Mouse (Mus musculus): ENCODE data around the gene Pidd1. TPM values are rescaled to one million over a fixed set of nuclear protein-coding genes. Genes with fewer than 3 reads are reported as not detected.
A peak's percentile ranks its signal among the peaks of the same experiment; 100 is the strongest.

The Pidd1 gene
- polyA plus RNA-seq, 1 experiment from 2014 or later, result 2.8 TPM

GRCm38 (mm10) chr7:141429840-141430584 is 13.8 kb downstream of the Pidd1 start:
- Histone ChIP-seq H3K4me3 (ENCODE audit: low read length) (no peak overlapping the region; the same call in 1 of the 2 replicates), H3K27ac (ENCODE audit: low read depth, low read length) (peak overlapping the region; percentile 57), H3K9ac (ENCODE audit: low read depth, low read length) (no peak overlapping the region), H3K4me1 (ENCODE audit: control insufficient read depth, insufficient read depth, low read depth, low read length) (peaks cover 27% of the 10 kb centered on the region), H3K4me2 (ENCODE audit: low read length) (peak overlapping the region; percentile 79), H3K27me3 (replicated peaks; ENCODE audit: control insufficient read depth, insufficient read depth, low read length) (no peaks in the 10 kb centered on the region), H3K36me3 (ENCODE audit: control insufficient read depth, insufficient read depth, low read length) (peaks cover 31% of the 10 kb centered on the region), H3K9me3 (ENCODE audit: control insufficient read depth, low read length) (no peaks in the 10 kb centered on the region)
- WGBS, result 62% methylated on average over 9 of the region's 9 CpGs
- ATAC-seq, result no peak

- H3K4me1 ChIP-seq (ENCODE audit: control insufficient read depth, insufficient read depth, low read depth, low read length), result peaks cover 26% of the 10 kb centered on the region
- H3K4me2 ChIP-seq (ENCODE audit: low read length), result peak within 1 kb of the TSS; percentile 79
- peak within 1 kb of the TSS; percentile 82 for H3K9ac ChIP-seq (ENCODE audit: low read depth, low read length)
- H3K36me3 ChIP-seq (ENCODE audit: control insufficient read depth, insufficient read depth, low read length), result peaks cover 31% of the 10 kb centered on the region
- 4% methylated on average over 19 of the region's 19 CpGs for WGBS
- H3K4me3 ChIP-seq (ENCODE audit: low read length), result peak within 1 kb of the TSS; percentile 61
- ATAC-seq, result peak; percentile 89
- H3K9me3 ChIP-seq (ENCODE audit: control insufficient read depth, low read length), result no peaks in the 10 kb centered on the region
- H3K27me3 ChIP-seq (replicated peaks; ENCODE audit: control insufficient read depth, insufficient read depth, low read length), result no peaks in the 10 kb centered on the region
- peak within 1 kb of the TSS; percentile 78 for H3K27ac ChIP-seq (ENCODE audit: low read depth, low read length)
Measured at GRCm38 (mm10) chr7:141429310-141429709, 14.5 kb downstream of the Pidd1 start, which contains the start of gene Cend1. Gene Cend1, minus strand, starts transcription at chr7:141429491.

GRCm38 (mm10) chr7:141428701-141429100 is 15.1 kb downstream of the Pidd1 start:
- Histone ChIP-seq H3K9me3 (ENCODE audit: control insufficient read depth, low read length) (no peaks in the 10 kb centered on the region), H3K9ac (ENCODE audit: low read depth, low read length) (peak overlapping the region; percentile 82), H3K4me3 (ENCODE audit: low read length) (peak overlapping the region; percentile 61), H3K4me2 (ENCODE audit: low read length) (peak overlapping the region; percentile 79), H3K4me1 (ENCODE audit: control insufficient read depth, insufficient read depth, low read depth, low read length) (peaks cover 20% of the 10 kb centered on the region), H3K36me3 (ENCODE audit: control insufficient read depth, insufficient read depth, low read length) (peaks cover 31% of the 10 kb centered on the region), H3K27ac (ENCODE audit: low read depth, low read length) (peak overlapping the region; percentile 78), H3K27me3 (replicated peaks; ENCODE audit: control insufficient read depth, insufficient read depth, low read length) (no peaks in the 10 kb centered on the region)
- no peak for ATAC-seq
- 57% methylated on average over 5 of the region's 5 CpGs for WGBS

GRCm38 (mm10) chr7:141426948-141427730 is 16.7 kb downstream of the Pidd1 start:
- peaks cover 13% of the 10 kb centered on the region for H3K4me1 ChIP-seq (ENCODE audit: control insufficient read depth, insufficient read depth, low read depth, low read length)
- no peaks in the 10 kb centered on the region for H3K27me3 ChIP-seq (replicated peaks; ENCODE audit: control insufficient read depth, insufficient read depth, low read length)
- no peak overlapping the region for H3K9ac ChIP-seq (ENCODE audit: low read depth, low read length)
- H3K4me3 ChIP-seq (ENCODE audit: low read length), result no peak overlapping the region
- no peak overlapping the region for H3K4me2 ChIP-seq (ENCODE audit: low read length)
- no peak overlapping the region for H3K27ac ChIP-seq (ENCODE audit: low read depth, low read length)
- ATAC-seq, result no peak
- 87% methylated on average over 12 of the region's 12 CpGs for WGBS
- H3K9me3 ChIP-seq (ENCODE audit: control insufficient read depth, low read length), result no peaks in the 10 kb centered on the region
- peaks cover 21% of the 10 kb centered on the region for H3K36me3 ChIP-seq (ENCODE audit: control insufficient read depth, insufficient read depth, low read length)

GRCm38 (mm10) chr7:141423811-141424210 is 20.0 kb downstream of the Pidd1 start:
- peaks cover 6% of the 10 kb centered on the region for H3K4me1 ChIP-seq (ENCODE audit: control insufficient read depth, insufficient read depth, low read depth, low read length)
- H3K9me3 ChIP-seq (ENCODE audit: control insufficient read depth, low read length), result no peaks in the 10 kb centered on the region
- peaks cover 8% of the 10 kb centered on the region; the same call in 1 of the 2 replicates for H3K36me3 ChIP-seq (ENCODE audit: control insufficient read depth, insufficient read depth, low read length)
- no peak overlapping the region for H3K4me2 ChIP-seq (ENCODE audit: low read length)
- WGBS, result 72% methylated on average over 4 of the region's 4 CpGs
- no peak overlapping the region for H3K9ac ChIP-seq (ENCODE audit: low read depth, low read length)
- no peak overlapping the region for H3K4me3 ChIP-seq (ENCODE audit: low read length)
- no peak for ATAC-seq
- H3K27ac ChIP-seq (ENCODE audit: low read depth, low read length), result no peak overlapping the region
- no peaks in the 10 kb centered on the region for H3K27me3 ChIP-seq (replicated peaks; ENCODE audit: control insufficient read depth, insufficient read depth, low read length)

- no peak for ATAC-seq
- Histone ChIP-seq H3K36me3 (ENCODE audit: control insufficient read depth, insufficient read depth, low read length) (no peaks in the 10 kb centered on the region), H3K9ac (ENCODE audit: low read depth, low read length) (no peak overlapping the region), H3K9me3 (ENCODE audit: control insufficient read depth, low read length) (no peaks in the 10 kb centered on the region), H3K27me3 (replicated peaks; ENCODE audit: control insufficient read depth, insufficient read depth, low read length) (no peaks in the 10 kb centered on the region), H3K4me2 (ENCODE audit: low read length) (no peak overlapping the region), H3K4me3 (ENCODE audit: low read length) (no peak overlapping the region), H3K27ac (ENCODE audit: low read depth, low read length) (no peak overlapping the region), H3K4me1 (ENCODE audit: control insufficient read depth, insufficient read depth, low read depth, low read length) (no peaks in the 10 kb centered on the region)
- WGBS, result 88% methylated on average over 9 of the region's 9 CpGs
Measured at GRCm38 (mm10) chr7:141420030-141420702, 23.7 kb downstream of the Pidd1 start.

GRCm38 (mm10) chr7:141418970-141419369 is 24.9 kb downstream of the Pidd1 start:
- 0 out of 2 replicates have a peak, but pooled peaks cover 4% of the 10 kb centered on the region for H3K4me1 ChIP-seq (ENCODE audit: control insufficient read depth, insufficient read depth, low read depth, low read length)
- no peaks in the 10 kb centered on the region for H3K27me3 ChIP-seq (replicated peaks; ENCODE audit: control insufficient read depth, insufficient read depth, low read length)
- H3K4me3 ChIP-seq (ENCODE audit: low read length), result no peak overlapping the region
- H3K9me3 ChIP-seq (ENCODE audit: control insufficient read depth, low read length), result no peaks in the 10 kb centered on the region
- WGBS, result 68% methylated on average over 7 of the region's 7 CpGs
- no peak for ATAC-seq
- H3K4me2 ChIP-seq (ENCODE audit: low read length), result no peak overlapping the region
- no peak overlapping the region for H3K9ac ChIP-seq (ENCODE audit: low read depth, low read length)
- H3K27ac ChIP-seq (ENCODE audit: low read depth, low read length), result no peak overlapping the region
- H3K36me3 ChIP-seq (ENCODE audit: control insufficient read depth, insufficient read depth, low read length), result no peaks in the 10 kb centered on the region

GRCm38 (mm10) chr7:141417731-141418681 is 25.8 kb downstream of the Pidd1 start:
- Histone ChIP-seq H3K27me3 (replicated peaks; ENCODE audit: control insufficient read depth, insufficient read depth, low read length) (no peaks in the 10 kb centered on the region), H3K9ac (ENCODE audit: low read depth, low read length) (no peak overlapping the region), H3K4me1 (ENCODE audit: control insufficient read depth, insufficient read depth, low read depth, low read length) (peaks cover 7% of the 10 kb centered on the region), H3K4me3 (ENCODE audit: low read length) (no peak overlapping the region), H3K27ac (ENCODE audit: low read depth, low read length) (no peak overlapping the region), H3K9me3 (ENCODE audit: control insufficient read depth, low read length) (no peaks in the 10 kb centered on the region), H3K36me3 (ENCODE audit: control insufficient read depth, insufficient read depth, low read length) (no peaks in the 10 kb centered on the region), H3K4me2 (ENCODE audit: low read length) (no peak overlapping the region)
- 74% methylated on average over 8 of the region's 8 CpGs for WGBS
- no peak for ATAC-seq

All from hindbrain, embryonic 16.5 days (tissue).